Mouse (Mus musculus): ENCODE results near the gene Pdk2. TPM values are rescaled to one million over a fixed set of nuclear protein-coding genes. Genes with fewer than 3 reads are reported as not detected.

Pdk2 gene
- polyA plus RNA-seq, 1 experiment from 2014 or later = 15.5 TPM

Other genes starting within 250 kb of the Pdk2 start
- 93.8 and 109 TPM in 2 replicates for gene Col1a1, start 105.1 kb downstream of the Pdk2 start, polyA plus RNA-seq (2014; fragmentation: Nextera tagmentation; extraction: Ambion mirVana)
- gene Hils1, start 73.8 kb downstream of the Pdk2 start, polyA plus RNA-seq (2014; fragmentation: Nextera tagmentation; extraction: Ambion mirVana) = not detected in 2 replicates
- gene Sgca, start 65.0 kb downstream of the Pdk2 start, polyA plus RNA-seq (2014; fragmentation: Nextera tagmentation; extraction: Ambion mirVana) = 0.38 and 0.84 TPM in 2 replicates
- gene Ppp1r9b, start 50.3 kb downstream of the Pdk2 start, polyA plus RNA-seq (2014; fragmentation: Nextera tagmentation; extraction: Ambion mirVana) = 9.9 and 10.5 TPM in 2 replicates
- gene Samd14, start 31.5 kb downstream of the Pdk2 start, polyA plus RNA-seq (2014; fragmentation: Nextera tagmentation; extraction: Ambion mirVana) = 31.1 and 33.9 TPM in 2 replicates
- gene Itga3, start 35.4 kb upstream of the Pdk2 start, polyA plus RNA-seq (2014; fragmentation: Nextera tagmentation; extraction: Ambion mirVana) = 5.1 and 6.6 TPM in 2 replicates
- gene Dlx3, start 78.8 kb upstream of the Pdk2 start, polyA plus RNA-seq (2014; fragmentation: Nextera tagmentation; extraction: Ambion mirVana) = 15.9 and 21.7 TPM in 2 replicates
- gene Dlx4, start 104.9 kb upstream of the Pdk2 start, polyA plus RNA-seq (2014; fragmentation: Nextera tagmentation; extraction: Ambion mirVana) = 3.0 and 3.6 TPM in 2 replicates
- gene Tac4, start 220.2 kb upstream of the Pdk2 start, polyA plus RNA-seq (2014; fragmentation: Nextera tagmentation; extraction: Ambion mirVana) = not detected in 2 replicates

All from embryonic facial prominence, embryonic 11.5 days (tissue).